Mouse (Mus musculus) gastrocnemius, postnatal 4 days (tissue): ENCODE results near the gene Mycbp2. TPM values are rescaled to one million over a fixed set of nuclear protein-coding genes. Genes with fewer than 3 reads are reported as not detected.

Source experiments
- DNase-seq, 2 experiments: peaks; one replicate each; pipeline ENCODE4 v3.0.0; 2021 to 2022; ENCODE audit warnings: low spot score in 2 of 2, mixed read lengths in 2 of 2
- total RNA-seq, 2 experiments: library from RNA; stranded (reverse); gene quantifications; 2 replicates each; pipeline ENCODE4 v1.2.3; 2021

Gene Mycbp2
- total RNA-seq, 2 experiments from 2014 or later: 29.1 to 32.1 TPM

DNA sequence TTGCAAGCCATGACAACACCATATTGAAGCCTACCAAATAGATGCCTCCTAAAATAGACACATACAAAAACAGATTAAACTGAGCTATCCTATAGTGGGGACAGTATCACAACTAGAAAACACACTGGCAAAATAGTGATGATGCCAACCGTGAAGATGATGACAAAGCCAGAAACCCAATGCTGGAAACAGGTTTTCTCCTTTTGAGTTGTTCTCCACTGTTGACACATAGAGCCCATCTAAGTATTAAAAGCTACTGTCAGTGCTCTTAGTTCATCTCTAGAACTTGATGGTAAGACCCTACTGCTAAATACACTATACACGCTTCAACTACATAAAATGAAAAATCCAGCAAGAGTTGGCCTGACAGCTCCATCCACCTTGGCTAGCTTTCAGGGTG, 86.2 kb downstream of the Mycbp2 start:
- DNase-seq: no peak

DNA sequence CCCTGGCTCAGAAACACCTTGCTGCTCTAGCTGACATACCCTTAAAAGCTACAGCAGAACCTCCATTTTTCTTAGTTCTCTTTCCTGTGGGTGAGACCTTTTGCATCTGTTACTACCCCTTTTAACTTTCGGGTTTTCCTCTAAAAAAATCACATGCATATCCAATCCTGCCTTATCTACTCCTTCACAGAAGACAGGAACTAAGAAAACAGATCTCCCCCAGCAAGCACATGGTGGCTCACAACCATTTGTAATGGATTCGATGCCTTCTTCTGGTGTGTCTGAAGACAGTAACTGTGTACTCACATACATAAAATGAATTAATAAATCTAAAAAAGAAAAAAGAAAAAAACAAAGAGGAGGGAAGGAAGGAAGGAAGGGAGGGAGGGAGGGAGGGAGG, 87.9 kb downstream of the Mycbp2 start:
- no peak for DNase-seq

DNA sequence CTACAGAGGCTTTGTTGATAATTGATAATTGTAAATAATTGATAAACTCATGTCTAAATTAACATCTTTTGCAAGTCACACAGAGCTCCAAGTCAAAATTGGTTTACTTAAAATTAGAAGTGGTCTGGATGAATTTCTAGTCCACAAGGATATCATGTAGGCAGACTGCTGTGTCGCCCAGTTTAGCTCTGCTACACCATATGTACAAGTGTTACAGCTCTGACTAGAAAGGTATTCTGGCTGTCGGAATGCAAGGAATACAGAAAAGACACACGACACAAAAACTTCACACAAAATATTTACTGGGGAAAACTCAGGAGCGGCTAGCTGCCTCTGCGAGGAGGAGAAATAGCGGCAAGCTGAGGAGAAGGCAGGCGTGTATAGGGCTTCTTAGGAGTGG, 89.7 kb downstream of the Mycbp2 start:
- DNase-seq: no peak

DNA sequence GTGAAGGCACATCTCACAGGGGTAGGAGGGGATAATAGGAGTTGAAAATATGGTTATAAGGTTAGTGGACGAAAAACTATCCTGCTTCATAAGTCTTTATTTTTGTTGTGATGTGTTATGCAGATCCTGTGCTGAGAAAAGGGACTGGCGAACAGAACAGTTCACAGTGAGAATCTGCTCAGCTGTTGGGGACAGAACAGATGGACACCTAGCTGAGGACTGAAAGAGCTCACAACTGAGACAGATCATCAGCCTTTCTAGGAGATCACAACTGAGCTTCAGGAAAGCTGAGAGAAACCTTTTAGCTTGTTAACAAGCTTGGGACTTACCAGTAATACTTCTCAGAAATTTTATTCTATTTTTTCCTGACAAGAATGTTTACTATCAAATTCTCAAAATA, 92.3 kb downstream of the Mycbp2 start:
- DNase-seq: no peak

DNA sequence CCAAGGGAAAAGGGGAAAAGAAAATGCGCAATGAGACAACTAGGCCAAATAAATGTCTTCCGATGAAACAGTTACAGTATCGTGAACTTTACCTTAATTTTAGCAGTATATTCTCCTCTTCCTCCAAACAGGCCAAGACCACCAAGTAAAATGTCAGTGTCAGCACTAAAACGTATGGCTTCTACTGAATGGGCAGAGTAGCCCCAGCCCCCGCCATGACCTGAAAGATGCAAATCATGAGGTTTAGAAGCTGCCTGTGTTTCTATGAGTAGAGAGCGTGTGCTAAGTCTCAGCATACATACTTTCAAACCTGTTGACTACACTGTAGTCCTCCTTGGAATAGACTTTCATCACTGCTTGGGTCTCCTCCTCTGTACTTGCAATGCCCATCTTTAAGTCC, 104.6 kb downstream of the Mycbp2 start:
- DNase-seq: no peak

DNA sequence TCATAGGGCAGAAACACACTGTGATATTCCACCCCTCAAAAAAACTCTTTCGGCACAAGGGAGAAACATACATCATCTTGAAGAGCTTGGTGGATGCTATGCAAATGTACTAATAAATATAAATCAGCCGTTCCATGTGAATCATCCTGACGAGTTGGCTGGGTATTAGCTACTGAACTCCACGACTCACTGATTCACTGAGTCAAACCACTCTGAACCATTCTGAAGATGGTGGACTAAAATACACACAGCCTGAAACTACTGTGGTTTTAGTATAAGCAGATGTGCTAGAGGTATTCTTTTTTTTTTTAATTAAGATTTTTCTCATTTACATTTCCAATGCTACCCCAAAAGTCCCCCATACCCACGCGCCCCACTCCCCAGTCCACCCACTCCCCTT, 111.8 kb downstream of the Mycbp2 start:
- no peak for DNase-seq

DNA sequence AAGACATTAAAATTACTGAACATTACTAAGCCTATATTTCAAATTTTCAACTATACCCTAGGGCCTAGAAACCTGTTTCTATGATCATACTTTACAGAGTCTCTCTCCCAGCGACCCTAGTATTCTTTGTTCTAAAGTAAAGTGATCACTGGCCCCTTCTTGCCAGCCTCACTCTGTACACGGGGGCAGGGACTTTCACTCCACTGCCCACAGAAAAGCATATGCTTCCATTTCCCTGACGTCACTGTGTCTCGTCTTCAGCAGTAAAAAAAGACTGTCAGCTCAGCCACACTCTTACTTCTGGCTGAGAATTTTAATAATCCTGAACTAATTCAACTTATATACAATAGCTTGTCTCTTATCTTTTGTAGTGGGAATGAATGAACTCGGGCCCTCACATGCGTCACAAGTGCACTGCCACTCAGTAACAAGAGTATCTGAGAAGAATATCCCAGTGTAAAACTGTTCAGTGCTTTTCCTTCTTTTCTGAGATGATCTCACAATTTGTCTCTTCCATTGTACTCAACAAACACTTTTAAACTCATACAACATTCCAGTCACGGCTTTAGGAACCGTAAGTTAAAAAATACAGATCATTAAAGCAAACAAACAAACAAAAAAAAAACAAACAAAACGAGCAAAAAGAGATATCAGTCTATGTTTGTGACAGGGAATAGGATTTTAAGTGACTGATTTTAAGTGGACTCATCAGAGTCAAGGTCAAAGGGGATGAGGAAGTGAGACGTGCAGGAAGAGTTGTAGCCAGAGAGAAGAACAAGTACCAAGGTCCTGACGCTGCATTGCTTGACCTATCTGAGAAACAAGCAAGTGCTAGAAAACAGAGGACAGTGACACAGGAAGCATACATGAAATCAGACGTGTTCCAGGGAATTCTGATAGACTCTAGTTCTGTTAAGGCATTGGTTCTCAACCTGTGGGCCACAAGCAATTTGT, 112.7 kb downstream of the Mycbp2 start:
- no peak for DNase-seq

DNA sequence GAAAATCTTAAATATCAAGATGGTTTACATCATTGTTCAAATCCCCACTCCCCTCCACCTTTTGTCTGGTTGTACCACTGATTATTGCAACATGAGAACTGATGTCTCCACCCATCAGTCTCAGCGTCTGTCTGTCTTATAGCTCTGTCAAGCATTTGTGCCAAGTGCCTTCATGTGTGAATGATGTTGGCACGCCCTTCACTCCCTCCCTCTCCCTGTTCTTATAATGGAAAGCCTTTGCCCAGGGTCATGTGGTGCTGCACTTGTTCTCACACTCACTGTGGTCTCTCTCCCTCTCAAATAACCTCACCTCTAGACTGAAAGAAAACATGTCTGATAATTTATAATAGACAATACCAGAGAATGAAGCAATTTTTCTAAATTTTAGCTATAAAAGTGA, 124.3 kb downstream of the Mycbp2 start:
- no peak for DNase-seq

DNA sequence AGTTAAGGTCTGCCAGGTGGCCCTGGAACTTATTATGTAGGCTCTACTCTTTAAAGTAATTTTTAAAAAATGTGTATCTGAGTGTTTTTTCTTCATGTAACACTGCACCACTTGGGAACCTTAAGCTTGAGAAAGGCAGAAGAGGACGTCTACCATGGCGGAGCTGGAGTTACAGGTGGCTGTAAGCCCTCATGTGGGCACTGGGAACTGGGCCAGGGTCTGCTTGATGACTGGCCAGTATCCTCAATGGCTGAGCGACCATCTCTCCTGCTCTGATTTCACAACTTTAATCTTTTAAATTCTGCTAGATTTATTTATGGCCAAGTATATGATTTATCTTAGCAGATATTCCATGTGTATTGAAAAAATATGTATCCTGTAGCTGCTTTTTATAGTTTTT, 124.9 kb downstream of the Mycbp2 start:
- no peak for DNase-seq

DNA sequence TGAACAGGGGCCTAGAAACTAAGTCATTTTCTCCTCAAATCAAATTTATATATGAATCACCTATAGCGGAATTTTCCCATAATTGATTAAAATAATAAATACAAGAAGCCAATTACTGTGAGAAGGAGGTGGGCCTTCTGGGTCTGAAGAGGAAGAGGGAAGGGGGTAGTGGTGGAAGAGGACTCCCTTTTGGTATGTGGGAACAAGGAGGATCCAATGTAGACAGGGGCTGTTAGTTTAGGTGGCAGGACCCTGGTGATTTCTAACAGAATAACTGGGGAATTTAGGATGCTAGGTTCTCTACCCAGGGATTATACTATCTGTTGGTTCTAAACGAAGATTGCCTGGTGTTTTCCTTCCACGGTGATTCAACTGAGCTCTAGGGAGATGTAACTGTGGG, 130.3 kb downstream of the Mycbp2 start:
- no peak for DNase-seq

DNA sequence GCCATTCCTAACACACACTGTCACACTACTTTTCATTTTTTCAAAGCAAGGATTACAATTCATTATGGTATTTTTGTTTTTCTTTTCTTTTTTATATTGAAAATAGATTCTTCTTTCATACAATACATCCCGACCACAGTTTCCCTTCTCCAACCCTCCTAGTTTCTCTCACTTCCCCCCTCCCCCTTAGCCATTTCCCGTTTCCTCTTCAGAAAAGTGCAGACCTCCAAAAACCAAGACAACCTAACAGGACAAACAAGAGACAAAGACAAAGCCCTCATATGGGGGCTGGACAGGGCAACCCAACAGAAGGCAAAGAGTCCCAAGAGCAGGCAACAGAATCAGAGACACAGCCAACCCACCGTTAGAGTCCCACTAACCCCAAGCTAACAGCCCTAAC, 160.0 kb downstream of the Mycbp2 start:
- DNase-seq: no peak

DNA sequence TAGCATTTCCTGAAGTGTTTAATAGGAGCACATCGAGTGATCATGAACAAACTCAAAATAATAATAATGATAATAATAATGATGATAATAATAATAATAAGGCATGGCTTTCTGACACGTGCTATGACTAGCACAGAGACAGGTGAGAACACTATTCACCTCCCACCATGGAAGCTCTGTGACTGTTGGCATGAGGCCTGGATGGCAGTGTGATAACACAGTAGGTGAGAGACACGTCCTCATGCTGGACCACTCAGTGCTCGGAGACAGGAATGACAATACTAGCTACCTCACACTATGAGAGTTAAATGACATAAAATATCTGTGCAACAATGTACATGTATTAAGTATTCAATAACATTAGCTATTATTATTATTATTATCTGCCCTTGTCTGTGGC, 160.5 kb downstream of the Mycbp2 start:
- DNase-seq: no peak

DNA sequence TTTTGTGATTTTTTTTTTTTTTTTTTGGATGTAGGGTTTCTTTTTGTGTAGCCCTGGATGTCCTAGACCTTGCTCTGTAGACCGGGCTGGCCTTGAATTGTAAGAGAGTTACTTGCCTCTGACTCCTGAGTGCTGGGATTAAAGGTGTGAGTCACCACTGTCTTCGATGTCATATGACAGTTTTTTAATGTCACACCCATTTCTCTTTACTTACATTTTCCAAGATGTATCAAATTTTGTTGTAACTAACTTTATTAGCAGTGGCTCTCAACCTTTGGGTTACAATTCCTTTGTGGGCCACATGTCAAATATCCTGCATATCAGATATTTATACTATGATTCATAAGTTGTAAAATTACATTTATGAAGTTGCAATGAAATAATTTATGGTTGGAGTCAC, 166.5 kb downstream of the Mycbp2 start:
- DNase-seq: no peak

DNA sequence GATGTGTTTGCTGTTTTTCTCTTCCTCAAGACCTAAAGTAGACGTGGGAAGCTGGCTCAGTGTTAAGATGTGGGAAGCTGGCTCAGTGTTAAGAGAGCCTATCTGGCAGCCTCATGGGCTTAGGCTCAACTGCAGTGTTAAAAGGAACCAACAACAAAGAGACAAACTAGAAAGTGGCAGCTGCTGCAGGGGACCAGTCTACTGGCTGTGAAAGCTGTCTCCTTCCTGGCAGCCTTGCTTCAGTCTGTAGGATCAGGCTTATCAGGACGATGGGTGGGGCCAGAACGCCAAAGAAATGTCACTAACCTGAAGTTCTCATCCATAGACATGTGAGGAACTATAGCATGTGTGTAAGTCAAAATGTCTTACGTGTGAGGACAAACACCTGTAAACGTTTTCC, 183.7 kb downstream of the Mycbp2 start:
- no peak for DNase-seq

DNA sequence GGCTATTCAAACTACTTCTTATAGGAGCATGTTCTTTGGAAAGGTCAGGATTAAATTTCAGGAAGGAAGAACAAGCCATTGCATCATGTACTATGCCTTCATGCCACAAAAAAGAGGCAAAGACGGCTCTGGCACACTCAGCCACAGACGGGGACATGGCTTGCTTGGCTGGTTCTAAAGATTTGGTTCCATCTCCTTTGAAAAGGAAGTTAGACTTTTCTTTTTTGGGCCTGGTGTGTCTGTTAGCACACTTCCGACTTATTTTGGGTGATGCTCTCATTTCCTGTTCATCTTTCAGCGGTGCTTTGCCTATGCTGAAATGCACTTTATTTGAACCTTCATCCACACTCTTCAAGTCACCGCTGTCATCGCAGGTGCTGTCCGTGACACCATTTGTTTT, 190.9 kb downstream of the Mycbp2 start:
- DNase-seq: no peak

DNA sequence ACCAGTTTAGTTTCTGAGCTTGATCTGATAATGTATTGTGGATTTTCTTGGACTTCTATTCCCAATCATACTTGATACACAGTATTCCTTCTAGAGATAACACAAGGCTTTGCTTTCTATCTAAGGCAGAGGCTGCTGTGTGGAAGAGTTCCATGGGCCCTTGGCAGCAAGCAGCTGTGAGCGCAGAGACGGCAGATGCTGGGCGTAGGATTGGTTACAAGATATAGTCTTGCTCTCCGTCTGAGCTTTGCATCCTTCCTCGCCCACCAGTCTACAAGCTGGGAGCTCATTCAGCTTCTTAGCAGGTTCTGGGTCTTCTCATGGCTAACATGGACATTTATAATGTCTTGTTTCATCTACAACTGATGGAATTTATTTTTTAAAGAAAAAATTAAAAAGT, 196.5 kb downstream of the Mycbp2 start:
- DNase-seq: no peak

DNA sequence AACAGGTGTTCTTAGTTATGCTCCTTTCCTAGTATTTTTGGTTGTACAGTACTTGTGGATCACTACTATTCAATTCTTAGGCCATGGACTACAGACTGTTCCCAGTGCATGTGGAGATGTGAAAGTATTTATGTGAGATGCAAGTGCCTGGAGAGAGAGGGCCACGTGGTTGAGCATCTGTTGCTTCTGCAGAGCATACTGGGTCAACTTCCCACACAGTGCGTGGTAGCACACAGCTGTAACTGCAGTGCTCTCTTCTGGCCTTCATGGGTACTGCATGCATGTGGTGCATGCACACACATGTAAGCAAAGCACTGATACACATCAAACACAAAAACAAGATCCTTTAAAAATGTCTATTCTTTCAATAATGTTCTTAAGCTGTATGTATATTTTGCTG, 214.6 kb downstream of the Mycbp2 start:
- no peak for DNase-seq

DNA sequence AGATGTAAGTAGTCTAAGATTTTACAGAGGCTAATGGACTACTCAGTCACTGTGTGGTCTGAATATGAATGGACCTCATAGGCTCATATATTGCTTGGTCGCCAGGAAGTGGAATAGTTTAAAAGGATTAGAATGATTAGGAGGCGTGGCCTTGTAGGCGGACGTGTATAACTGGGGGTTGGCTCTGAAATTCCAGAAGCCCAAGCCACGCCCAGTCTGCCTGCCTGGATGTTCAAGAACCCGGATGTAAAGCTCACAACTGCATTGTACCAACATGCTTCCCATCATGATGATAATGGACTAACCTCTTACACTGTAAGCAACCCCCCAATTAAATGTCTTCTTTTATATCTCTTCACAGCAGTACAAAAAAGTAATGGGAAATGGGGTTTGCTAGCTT, 220.9 kb downstream of the Mycbp2 start:
- DNase-seq: no peak

DNA sequence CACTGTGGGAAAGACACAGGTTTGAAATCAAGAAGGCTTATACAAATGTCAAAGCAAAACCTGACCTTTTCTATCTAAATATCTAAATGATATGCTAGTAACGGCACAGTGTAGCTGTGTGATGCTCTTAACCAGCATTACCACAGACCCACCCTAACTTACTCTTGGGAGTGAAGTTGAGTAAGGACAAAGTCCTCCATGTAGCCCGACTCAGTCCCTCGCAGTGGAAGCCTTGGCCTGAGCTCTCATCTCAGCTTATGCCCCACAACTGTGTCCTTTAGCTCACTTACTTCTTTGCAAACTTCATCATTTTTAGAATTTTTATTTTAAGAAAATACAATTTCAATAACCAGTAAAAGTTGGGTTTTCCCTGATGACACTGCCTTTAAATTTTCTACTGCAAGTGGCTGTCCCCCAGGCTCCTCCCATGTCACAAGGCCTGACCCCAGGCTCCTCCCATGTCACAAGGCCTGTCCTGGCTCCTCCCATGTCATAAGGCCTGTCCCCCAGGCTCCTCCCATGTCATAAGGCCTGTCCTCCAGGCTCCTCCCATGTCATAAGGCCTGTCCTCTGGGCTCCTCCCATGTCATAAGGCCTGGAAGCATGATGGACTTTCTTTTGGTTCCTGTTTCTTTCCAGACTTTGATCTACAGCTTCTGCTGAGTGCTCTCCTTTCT, 231.5 kb downstream of the Mycbp2 start:
- no peak for DNase-seq

DNA sequence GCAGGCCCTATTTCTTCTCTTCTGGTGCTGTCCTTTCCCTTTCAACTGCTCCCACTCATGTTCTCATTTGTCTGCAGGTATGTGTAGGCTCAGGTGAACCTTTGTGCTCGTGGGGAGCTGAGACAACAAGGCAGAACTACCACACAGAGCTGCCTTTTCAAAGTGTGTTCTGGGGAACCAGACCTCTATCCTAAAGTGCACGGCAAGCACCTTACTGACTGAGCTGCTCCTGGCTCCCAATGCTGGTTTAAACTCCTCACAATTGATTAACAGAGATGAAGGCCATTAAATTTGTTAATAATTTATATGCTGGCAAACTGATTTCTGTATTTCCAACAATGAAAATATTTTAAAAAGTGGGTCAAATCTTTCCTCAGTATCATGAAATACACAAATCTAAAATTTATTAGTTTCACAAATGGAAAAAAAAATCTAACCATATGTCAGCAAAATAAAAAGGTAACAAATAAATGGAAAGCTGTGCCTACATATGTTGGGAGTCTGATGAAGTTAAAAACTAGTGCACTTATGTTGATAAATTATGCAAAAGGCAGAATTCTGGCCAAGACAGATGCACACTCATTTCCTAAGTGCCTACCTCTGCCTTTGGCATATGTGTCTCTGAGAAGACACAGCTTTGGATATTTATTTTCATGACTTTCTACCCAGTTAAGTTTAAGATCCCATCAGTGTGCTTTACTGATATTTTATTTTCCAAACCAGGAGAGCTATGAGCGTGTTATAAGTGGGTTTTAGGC, 233.8 kb downstream of the Mycbp2 start:
- DNase-seq: no peak

DNA sequence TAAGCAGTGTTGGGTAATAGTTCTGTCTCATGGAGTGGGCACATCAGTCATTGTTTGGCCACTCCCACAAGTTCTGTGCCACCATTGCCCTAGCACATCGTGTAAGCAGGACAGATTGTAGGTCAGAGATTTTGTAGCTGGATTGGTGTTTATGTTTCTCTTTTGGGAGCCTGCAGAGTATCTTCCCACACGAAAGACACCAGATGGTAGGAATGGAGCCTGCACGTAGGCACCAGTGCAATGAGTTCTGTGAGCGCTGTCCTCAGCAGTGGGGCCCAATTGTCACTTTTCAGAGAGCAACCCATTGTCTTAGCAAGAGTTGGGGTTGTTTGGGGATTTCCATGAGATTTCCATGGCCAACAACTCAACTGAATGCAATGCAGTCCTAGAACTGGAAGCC, 236.6 kb downstream of the Mycbp2 start:
- no peak for DNase-seq

DNA sequence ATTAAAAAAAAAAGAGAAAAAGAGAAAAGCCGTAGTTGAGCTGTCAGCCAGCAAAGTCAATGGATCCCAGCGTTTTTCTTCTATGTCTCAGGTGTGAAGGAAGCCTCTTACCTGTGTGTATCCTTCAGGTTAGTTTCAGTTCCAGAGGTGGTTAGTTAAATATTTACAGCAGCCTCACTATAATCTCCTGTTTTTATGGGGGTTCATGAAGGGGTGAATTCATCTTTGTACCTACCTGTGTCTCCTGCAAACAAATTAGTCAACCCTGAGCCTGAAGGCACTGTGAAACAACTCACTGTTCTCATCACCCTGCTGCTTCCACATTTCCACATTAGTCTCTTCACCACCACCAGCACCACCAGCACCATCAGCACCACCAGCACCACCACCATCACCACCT, 240.3 kb downstream of the Mycbp2 start:
- DNase-seq: no peak
